Mouse (Mus musculus): ENCODE measurements around the gene Uts2r. TPM values are rescaled to one million over a fixed set of nuclear protein-coding genes. Genes with fewer than 3 reads are reported as not detected.

Gene Uts2r
- total RNA-seq (2021) = under 1 TPM in 1 of 2 experiments, not detected in 1; 0.23 TPM

- DNase-seq = no peak
Measured at GRCm38 (mm10) chr11:121159971-121160370, at the start of gene Uts2r. TSS of gene Uts2r (plus strand) at chr11:121160271.

GRCm38 (mm10) chr11:121111051-121111450, 49.0 kb upstream of the Uts2r start:
- DNase-seq = no peak

GRCm38 (mm10) chr11:121111601-121112000, 48.5 kb upstream of the Uts2r start:
- DNase-seq = no peak

- no peak for DNase-seq
Measured at GRCm38 (mm10) chr11:121112091-121112775, 47.8 kb upstream of the Uts2r start.

GRCm38 (mm10) chr11:121118106-121118505, 42.0 kb upstream of the Uts2r start:
- DNase-seq = no peak

- DNase-seq = no peak
Measured at GRCm38 (mm10) chr11:121118577-121118976, 41.5 kb upstream of the Uts2r start, which contains the start of gene Tex19.2. TSS of gene Tex19.2 (minus strand) at chr11:121118677.

- DNase-seq = no peak
Measured at GRCm38 (mm10) chr11:121121151-121121550, 38.9 kb upstream of the Uts2r start.

- DNase-seq = no peak
Measured at GRCm38 (mm10) chr11:121122024-121122670, 37.9 kb upstream of the Uts2r start.

GRCm38 (mm10) chr11:121123438-121123837, 36.6 kb upstream of the Uts2r start:
- no peak for DNase-seq

- no peak for DNase-seq
Measured at GRCm38 (mm10) chr11:121125522-121126172, 34.4 kb upstream of the Uts2r start.

GRCm38 (mm10) chr11:121126395-121126794, 33.7 kb upstream of the Uts2r start:
- no peak for DNase-seq

GRCm38 (mm10) chr11:121127441-121127840, 32.6 kb upstream of the Uts2r start:
- no peak for DNase-seq

- DNase-seq = no peak
Measured at GRCm38 (mm10) chr11:121129616-121130015, 30.5 kb upstream of the Uts2r start.

GRCm38 (mm10) chr11:121134600-121134999, 25.5 kb upstream of the Uts2r start:
- no peak for DNase-seq

- DNase-seq = no peak
Measured at GRCm38 (mm10) chr11:121137682-121138081, 22.4 kb upstream of the Uts2r start.

- DNase-seq = no peak
Measured at GRCm38 (mm10) chr11:121138732-121139131, 21.3 kb upstream of the Uts2r start.

GRCm38 (mm10) chr11:121143325-121144015, 16.6 kb upstream of the Uts2r start:
- DNase-seq = no peak

GRCm38 (mm10) chr11:121145865-121146264, 14.2 kb upstream of the Uts2r start, which contains the start of gene Tex19.1:
TSS of gene Tex19.1 (plus strand) at chr11:121146143.
- no peak for DNase-seq

- DNase-seq = no peak
Measured at GRCm38 (mm10) chr11:121148193-121148592, 11.9 kb upstream of the Uts2r start.

- DNase-seq = no peak
Measured at GRCm38 (mm10) chr11:121154203-121154602, 5.9 kb upstream of the Uts2r start.

- DNase-seq = no peak
Measured at GRCm38 (mm10) chr11:121156411-121156891, 3.6 kb upstream of the Uts2r start.

GRCm38 (mm10) chr11:121160636-121161346, 720 bp downstream of the Uts2r start:
- DNase-seq = no peak

Measured in layer of hippocampus, postnatal 36 days (tissue).